Mouse (Mus musculus) E14TG2a.4 (cell line): Measurements from ENCODE around the gene Eps15.
"Not testable (repeated sequence)": the region's sequence is repeated elsewhere in the genome, so short reads cannot be mapped to it uniquely, and the experiment has no call there.

Source experiments
- H3K27me3 ChIP-seq: 2 replicates; pipeline ENCODE4 v1.6.1; 2014; ENCODE audit warnings: low read length, control low read depth; ENCODE audit not compliant: insufficient read depth
- H3K36me3 ChIP-seq: 2 replicates; pipeline ENCODE4 v1.6.1; 2014; ENCODE audit warnings: low read length, control low read depth; ENCODE audit not compliant: insufficient read depth
- H3K4me1 ChIP-seq: replicated peaks from 2 replicates; pipeline ENCODE4 v1.6.1; 2014; ENCODE audit warnings: low read depth, low read length, control low read depth
- H3K4me3 ChIP-seq: replicated peaks from 2 replicates; pipeline ENCODE4 v1.5.1; 2014; ENCODE audit warnings: mild to moderate bottlenecking, low read length
- H3K9me3 ChIP-seq: 2 replicates; pipeline ENCODE4 v1.6.1; 2014; ENCODE audit warnings: low read length, control low read depth
- CTCF ChIP-seq: conservative IDR thresholded peaks from 2 replicates; pipeline ENCODE4 v1.5.1; 2014; ENCODE audit warnings: low read length
- NANOG ChIP-seq: IDR thresholded peaks from 2 replicates; pipeline ENCODE4 v1.6.1; 2014; ENCODE audit warnings: borderline replicate concordance, low read length, mixed read lengths
- POU5F1 ChIP-seq: IDR thresholded peaks from 2 replicates; pipeline ENCODE4 v1.6.1; 2014; ENCODE audit warnings: low read length, borderline replicate concordance

Gene Eps15

GRCm38 (mm10) chr4:109400366-109400980 lies 120.4 kb downstream of the Eps15 start:
- no peaks in the 10 kb centered on the region for H3K36me3 ChIP-seq
- no peaks in the 10 kb centered on the region; the same call in 1 of the 2 replicates for H3K4me1 ChIP-seq
- H3K4me3 ChIP-seq, result no peak overlapping the region
- TF ChIP-seq NANOG, result no peak
- no peak for TF ChIP-seq CTCF
- TF ChIP-seq POU5F1, result no peak
- H3K9me3 ChIP-seq, result no peaks in the 10 kb centered on the region
- peaks cover 31% of the 10 kb centered on the region for H3K27me3 ChIP-seq

- H3K4me1 ChIP-seq, result peaks cover 3% of the 10 kb centered on the region
- H3K4me3 ChIP-seq, result no peak overlapping the region
- H3K27me3 ChIP-seq, result peaks cover 30% of the 10 kb centered on the region
- no peaks in the 10 kb centered on the region for H3K36me3 ChIP-seq
- TF ChIP-seq NANOG (no peak), CTCF (peak; percentile 39)
- H3K9me3 ChIP-seq, result no peaks in the 10 kb centered on the region
Observed at GRCm38 (mm10) chr4:109401176-109401689, 121.2 kb downstream of the Eps15 start.

DNA sequence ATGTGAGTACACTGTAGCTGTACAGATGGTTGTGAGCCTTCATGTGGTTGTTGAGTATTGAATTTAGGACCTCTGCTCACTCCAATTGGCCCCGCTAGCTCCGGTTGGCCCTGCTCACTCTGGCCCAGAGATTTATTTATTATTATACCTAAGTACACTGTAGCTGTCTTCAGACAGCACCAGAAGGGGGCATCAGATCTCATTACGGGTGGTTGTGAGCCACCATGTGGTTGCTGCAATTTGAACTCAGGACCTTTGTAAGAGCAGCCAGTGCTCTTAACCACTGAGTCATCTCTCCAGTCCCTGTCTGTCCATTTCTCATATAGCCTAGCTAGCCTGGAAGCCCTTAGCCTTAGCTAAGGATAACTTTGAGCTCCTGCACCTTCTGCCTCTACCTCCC lies 124.8 kb downstream of the Eps15 start:
- H3K27me3 ChIP-seq, result peaks cover 46% of the 10 kb centered on the region

DNA sequence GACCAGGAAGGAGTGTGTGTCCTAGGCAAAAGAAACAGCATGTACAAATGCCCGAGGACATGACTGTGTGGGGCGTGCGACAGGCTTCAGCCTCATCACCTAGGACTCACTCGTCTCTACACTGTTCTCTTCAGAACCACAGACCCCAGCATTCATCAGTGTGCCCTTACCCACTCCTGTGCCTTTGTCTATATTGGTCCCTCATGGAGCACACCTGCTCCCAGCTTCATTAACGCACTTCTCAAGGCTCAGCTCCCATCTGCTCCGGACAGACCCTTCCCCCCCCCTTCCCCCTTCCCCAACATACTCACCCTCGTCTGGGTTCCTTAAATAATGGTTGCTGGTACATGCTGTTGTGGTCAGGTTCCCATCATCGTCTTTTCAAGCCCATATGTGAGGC lies 125.3 kb downstream of the Eps15 start:
- Histone ChIP-seq H3K4me1 (peaks cover 10% of the 10 kb centered on the region), H3K9me3 (no peaks in the 10 kb centered on the region), H3K36me3 (no peaks in the 10 kb centered on the region), H3K4me3 (no peak overlapping the region), H3K27me3 (peaks cover 50% of the 10 kb centered on the region)
- TF ChIP-seq POU5F1 (no peak), CTCF (no peak), NANOG (no peak)

More for the DNA sequence above, 124.8 kb downstream of the Eps15 start:
- not testable (repeated sequence) for H3K9me3 ChIP-seq, H3K4me3 ChIP-seq, H3K36me3 ChIP-seq
- peaks cover 10% of the 10 kb centered on the region for H3K4me1 ChIP-seq

DNA sequence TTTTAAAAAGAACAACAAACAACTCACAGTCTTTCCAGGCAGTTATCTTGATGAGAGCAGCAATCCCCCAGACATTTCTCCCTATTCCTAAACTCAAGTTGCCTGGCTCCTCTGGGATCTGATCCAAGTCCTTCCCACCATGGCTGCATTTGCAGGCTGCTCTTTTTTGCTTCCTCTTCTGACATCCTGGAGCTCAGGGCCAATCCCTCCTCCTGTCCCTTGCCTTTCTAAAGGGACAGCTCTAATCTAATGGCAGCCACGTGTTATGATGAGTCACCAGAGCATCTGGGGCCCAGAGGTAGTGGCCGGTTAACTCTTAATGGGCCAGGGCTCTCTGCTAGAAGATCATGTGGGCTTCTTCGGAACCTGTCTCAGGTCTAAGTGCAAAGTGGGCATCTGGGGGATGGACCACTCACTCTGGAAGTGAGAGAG lies 126.0 kb downstream of the Eps15 start:
- H3K4me3 ChIP-seq, result peak overlapping the region; percentile 78
- H3K4me1 ChIP-seq, result peaks cover 10% of the 10 kb centered on the region
- TF ChIP-seq NANOG, result no peak
- TF ChIP-seq CTCF, result no peak
- TF ChIP-seq POU5F1, result no peak
- no peaks in the 10 kb centered on the region for H3K36me3 ChIP-seq
- peaks cover 57% of the 10 kb centered on the region for H3K27me3 ChIP-seq
- no peaks in the 10 kb centered on the region for H3K9me3 ChIP-seq

- Histone ChIP-seq H3K4me1 (peaks cover 10% of the 10 kb centered on the region), H3K36me3 (no peaks in the 10 kb centered on the region), H3K4me3 (peak within 1 kb of the TSS; percentile 78), H3K9me3 (no peaks in the 10 kb centered on the region), H3K27me3 (peaks cover 62% of the 10 kb centered on the region)
- no peak for TF ChIP-seq POU5F1
- no peak for TF ChIP-seq CTCF
- no peak for TF ChIP-seq NANOG
Observed at GRCm38 (mm10) chr4:109406486-109407175, 126.6 kb downstream of the Eps15 start, which contains the start of gene Ttc39a. Gene Ttc39a, plus strand, starts transcription at chr4:109406623.

DNA sequence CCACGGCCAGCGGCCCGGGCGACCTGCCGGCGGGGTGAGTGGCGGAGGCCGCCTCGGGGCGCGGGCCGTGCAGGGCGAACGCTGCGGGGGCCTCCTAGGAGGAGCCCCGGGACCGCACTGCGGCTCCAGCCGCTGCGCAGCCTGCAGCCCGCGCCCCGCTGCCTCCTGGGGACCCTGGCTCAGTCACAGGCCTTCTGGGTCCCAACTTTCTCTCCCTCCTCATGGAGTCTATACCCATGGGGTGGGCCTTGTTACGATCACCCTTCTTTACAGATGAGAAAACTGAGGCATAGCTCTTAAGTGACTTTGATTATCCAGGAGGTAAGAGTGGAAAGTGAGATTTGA lies 127.1 kb downstream of the Eps15 start:
- peaks cover 66% of the 10 kb centered on the region for H3K27me3 ChIP-seq
- H3K4me3 ChIP-seq, result peak overlapping the region; percentile 78
- TF ChIP-seq NANOG, result no peak
- no peak for TF ChIP-seq POU5F1
- TF ChIP-seq CTCF, result no peak
- no peaks in the 10 kb centered on the region for H3K36me3 ChIP-seq
- peaks cover 10% of the 10 kb centered on the region for H3K4me1 ChIP-seq
- H3K9me3 ChIP-seq, result no peaks in the 10 kb centered on the region

DNA sequence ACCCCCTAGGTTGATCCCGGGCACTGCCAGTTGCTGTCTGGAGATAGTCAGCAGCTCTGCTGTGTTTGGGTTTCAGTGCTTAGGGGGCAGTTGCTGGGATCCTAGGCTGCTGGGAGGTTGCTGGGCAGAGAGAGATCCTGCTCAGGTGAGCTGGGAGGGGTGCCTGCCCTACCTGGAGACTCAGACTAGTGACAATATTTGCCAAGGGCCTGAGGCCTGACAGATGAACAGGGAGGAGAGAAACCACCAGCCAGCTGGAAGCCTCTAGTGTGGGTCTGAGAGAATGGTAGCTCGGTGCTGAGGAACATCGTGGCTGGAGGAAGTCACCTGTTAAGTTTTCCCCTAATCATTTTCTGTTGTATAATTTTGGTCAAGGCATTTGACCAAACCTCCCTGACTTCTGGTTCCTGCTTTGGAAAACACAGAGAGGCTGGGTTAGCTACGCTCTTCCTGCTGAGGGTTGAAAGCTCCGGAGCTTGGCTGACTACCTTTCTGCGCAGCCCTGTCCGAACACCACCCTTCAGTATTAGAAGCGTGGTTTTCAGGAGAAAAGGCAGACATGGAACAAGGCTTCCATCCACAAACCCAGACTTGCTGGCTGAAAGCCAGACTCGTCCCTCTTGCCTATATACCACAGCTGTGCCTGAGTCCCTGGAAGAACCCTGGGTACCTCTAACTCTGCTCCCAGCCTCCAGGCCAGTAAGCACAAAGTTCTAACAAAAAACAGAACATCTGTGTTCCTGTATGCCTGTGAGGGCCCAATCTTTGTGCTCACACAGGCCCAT lies 127.8 kb downstream of the Eps15 start:
- Histone ChIP-seq H3K4me3 (peak overlapping the region; percentile 78; the same call in 1 of the 2 replicates), H3K9me3 (no peaks in the 10 kb centered on the region)

More for the DNA sequence above, 127.8 kb downstream of the Eps15 start:
- H3K27me3 ChIP-seq, result peaks cover 66% of the 10 kb centered on the region
- no peak for TF ChIP-seq CTCF
- no peak for TF ChIP-seq POU5F1
- no peak for TF ChIP-seq NANOG
- peaks cover 10% of the 10 kb centered on the region for H3K4me1 ChIP-seq
- H3K36me3 ChIP-seq, result no peaks in the 10 kb centered on the region
